Mouse (Mus musculus) right cerebral cortex, adult 2 months (tissue): Measurements from ENCODE around the gene Agbl4.

Experiments
- DNase-seq, 2 experiments: peaks; one replicate each; pipeline ENCODE4 v3.0.0; 2021 to 2022; ENCODE audit warnings: low spot score in 2 of 2

The Agbl4 gene

DNA sequence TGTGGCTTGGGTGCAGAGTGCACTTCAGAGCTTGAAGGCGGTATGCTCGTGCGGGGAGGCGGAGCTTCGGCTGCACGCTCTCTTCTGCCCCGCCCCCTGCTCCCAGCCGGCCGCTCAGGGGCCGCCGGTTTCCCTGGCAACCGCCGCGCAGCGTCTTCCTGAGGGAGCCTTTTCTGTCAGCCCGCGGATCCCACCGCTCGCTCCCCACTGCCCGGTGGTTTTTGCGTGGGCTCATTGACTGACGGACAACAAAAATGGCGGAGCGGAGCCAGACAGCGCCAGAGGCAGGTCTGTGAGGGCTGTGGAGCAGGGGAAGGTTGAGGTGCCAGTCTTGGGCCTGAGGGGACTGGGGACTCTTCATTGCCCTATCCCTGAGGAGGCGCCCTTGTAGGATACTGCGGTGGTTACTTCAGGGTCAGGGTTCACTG, at the start of gene Agbl4:
Gene Agbl4, plus strand, starts transcription at position 44 of the 428 bp plus-strand sequence.
- peak; percentile 71 to 80 for DNase-seq

DNA sequence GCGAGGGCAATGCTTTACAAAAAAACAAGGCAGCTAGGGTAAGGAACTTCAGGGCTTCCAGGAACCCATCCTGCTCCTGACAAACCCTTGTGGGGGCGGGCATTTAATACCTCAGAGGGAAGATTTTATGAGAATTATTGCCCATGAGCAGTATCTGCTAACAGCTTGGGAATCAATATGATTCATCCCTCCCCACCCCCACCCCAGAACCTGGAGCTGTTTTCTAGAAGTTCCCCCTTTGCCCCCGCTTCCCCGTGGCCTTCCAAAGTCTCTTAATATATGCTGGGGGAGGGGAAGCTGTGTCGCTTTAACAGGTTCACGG, 46.6 kb upstream of the Agbl4 start:
- no peak for DNase-seq

DNA sequence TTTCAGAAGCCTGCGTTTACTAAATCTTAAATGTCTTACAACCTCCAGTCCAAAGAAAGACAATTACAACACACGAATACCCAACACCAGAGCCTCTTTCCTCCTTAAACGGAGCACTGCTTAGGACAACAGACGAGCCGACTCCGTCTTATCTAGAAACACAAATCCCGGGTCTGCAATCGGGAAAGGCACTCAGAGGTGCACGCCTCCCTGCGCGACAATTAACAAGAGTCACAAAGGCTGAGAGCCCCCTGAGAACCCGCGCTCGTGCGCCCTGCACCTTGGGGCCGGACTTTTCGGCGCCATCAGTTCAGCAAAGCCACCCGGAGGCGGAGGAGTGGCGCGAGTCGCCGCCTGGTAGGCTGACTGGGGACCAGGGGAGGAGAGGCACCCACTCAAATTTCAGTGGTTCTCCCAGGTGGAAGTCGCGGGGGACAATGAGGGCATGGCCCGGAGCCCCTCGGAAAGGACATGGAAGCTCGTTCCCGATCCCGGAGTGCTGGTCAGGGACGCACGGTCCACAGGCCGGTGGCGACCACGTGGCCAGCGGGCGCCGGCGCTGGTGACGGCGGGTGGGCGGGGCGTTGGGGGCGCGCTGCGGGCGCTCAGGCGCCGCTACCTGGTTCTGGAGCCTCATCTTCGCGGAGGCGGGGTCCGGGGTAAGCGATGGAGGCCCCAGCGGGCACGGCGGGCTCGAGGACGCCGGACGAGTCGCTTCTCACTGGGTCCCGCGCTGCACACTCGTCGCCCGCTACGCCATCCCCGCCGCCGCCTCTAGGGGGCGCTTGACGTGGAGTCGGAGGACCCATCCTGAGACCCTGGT, 46.1 kb upstream of the Agbl4 start, which contains the start of gene Elavl4:
Gene Elavl4, minus strand, starts transcription at position 732 of the 823 bp plus-strand sequence.
- peak; percentile 78 to 79 for DNase-seq

DNA sequence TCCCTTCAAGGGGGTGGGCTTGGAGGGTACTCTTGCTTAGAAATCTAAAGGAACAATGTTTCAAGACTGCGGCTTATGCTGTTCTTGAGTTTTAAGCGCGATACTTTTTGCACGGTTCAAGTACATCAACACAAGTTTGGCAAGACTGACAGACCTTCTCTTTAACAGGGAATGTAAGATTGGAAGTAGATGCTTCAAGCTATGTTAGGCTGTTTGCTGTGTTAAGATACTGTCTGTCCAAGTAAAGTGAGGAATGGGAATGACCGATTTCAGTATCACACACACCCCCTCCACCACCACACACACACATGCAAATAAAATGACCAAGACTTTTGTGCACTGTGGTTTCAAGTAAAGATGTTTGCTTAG, 45.5 kb upstream of the Agbl4 start:
- DNase-seq: no peak

DNA sequence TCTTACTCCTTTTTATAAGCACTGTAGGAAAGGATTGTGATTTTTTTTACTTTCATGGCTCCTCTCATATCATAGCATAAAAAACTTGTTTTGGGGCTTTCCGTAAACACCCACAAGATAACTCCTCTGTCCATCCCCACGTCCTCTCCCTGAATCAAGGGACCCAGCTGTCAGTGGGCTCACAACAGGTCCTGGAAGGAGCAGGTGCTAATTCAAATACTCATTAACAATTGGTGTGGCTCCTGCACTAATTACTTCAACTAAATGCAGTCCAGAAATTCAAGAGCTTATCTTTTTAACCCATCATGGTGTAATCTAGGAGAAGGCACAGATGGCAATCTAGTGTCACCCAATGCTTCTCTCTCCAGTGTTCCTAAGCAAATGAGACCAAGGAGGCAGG, 36.9 kb upstream of the Agbl4 start:
- no peak for DNase-seq

DNA sequence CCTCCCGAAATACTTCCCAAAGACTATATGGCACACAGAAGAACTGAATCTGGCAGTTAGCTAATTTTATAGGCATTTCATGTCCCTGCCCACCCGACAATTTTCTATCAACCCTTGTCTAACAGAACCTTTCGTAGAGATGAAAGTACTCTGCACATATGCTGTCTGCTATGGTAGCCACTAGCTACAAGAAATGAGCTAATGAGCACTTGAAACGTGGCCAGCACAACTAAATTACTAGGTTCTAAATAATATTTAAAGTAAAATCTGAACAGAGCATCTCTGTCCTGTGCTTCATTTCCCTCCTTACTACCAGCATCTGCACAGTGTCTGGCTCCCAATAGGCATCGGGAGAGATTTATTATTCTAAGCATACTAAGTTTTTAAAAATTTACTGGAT, 1.2 kb upstream of the Agbl4 start:
- DNase-seq: no peak

DNA sequence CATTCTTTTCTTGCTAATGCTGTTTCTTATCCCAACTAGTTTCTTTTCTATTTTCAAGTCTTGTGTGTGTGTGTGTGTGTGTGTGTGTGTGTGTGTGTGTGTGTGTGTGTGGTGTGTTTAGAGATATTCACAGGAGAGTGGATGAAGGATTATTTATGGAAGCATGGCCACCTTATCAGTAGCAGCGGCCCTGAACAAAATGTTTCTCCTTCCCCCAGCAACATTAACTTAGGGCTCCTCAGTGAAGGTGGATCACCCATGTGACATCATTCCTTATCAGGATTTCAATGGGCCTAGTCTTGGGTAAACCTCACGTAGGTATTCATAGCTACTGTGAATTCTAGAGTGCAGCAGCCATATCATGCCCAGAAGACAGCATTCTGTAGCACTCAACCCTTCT, 22.8 kb downstream of the Agbl4 start:
- DNase-seq: no peak

DNA sequence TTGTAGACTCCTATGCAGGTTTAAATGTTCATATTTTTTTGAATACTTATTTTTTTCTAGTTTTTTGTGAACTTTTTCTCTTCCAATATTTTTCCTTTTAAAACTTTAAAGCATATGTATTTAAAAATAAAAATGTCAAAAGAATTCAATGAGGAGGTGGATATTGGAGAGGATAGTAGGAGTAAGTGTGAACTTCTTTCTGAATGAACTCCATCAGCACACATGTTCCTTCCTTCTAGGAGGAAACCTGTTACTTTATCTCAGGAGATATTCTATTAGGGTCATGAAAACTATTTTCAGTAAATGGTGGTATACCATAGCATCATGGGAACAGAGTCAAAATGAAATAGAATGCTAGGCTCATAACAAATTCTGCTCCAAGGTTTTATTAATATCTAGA, 30.2 kb downstream of the Agbl4 start:
- DNase-seq: no peak

DNA sequence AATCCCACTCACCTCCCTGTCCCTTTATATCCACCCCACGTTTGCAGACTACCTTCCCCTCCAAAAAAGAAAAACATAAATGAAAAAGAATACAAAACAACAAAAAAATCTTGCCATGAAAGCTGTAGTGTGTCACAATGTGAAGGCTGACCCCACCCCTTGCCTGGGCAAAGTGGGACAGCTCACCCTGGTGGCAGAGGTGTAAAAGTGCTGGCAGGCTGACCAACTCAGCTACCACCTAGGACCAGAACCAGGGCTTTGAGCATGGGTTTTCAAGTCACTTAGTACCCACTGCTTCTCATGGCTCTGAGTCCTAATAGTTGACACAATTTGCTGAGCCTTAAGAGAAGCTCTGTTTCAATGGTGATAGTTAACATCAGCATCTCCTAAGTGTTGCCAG, 96.9 kb downstream of the Agbl4 start:
- peak in 1 of 2 experiments; percentile 2 for DNase-seq

DNA sequence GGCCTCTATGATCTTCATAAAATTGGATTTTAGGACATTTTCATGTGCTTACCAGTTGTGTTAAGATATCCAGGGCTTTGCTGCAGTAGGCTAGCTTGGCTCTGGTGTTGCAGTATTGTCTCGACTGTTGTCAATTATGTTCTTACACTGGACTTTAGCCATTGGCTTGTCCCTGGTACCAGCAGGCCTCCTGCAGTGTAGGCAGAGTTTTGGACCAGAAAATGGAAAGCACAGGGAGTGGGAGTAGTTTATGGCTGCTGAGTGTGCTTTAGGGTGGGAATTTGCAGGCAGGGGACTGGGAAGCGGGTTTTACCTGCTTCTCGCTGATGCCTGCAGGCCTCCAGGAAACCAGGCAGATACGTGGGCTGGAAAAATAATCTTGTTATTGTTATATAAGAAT, 132.3 kb downstream of the Agbl4 start:
- peak; percentile 9 to 23 for DNase-seq

DNA sequence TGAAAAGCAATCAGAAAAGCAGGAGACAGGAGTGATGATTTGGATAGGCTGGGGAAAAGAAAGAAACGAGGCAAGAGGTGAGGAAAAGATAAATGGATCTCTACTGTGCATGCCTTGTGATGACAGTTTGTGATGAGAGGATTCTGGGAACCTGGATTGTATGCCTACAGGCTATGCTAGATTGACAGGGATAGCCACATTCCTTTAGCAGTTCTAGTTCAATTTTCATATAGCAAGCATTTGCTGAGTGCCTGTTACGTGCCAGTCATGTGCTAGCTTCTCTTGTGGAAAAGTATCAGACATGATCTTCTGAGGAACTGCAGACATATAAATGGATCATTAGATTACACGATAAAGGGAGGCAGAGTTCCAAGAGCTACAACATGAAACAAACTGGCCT, 151.8 kb downstream of the Agbl4 start:
- no peak for DNase-seq

DNA sequence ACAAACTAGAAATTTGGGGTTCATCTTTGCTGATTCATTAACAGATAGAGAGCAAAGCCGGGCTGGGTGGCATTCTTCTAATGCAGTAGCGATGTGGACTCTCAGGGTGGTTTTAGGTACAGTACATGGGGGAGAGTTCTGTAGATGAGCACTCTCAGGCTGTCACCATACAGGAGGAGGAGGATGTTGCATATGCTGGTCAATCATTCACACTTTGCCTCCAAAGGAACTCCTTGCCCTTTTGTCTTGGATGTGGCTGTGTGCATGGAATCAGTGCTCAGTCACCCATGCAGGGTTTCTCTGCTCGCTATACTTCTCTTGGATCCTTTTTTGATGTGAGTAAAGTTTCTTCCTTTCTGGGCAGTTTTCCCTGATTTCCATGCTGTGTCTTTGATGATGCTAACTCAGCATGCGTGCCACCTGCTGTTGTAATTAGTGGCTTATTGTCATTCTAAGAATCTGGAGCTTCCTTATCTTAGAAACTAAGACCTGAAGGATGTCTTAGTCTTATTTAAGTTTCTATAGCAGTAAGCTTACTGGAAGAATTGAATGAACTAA, 200.3 kb downstream of the Agbl4 start:
- no peak for DNase-seq

DNA sequence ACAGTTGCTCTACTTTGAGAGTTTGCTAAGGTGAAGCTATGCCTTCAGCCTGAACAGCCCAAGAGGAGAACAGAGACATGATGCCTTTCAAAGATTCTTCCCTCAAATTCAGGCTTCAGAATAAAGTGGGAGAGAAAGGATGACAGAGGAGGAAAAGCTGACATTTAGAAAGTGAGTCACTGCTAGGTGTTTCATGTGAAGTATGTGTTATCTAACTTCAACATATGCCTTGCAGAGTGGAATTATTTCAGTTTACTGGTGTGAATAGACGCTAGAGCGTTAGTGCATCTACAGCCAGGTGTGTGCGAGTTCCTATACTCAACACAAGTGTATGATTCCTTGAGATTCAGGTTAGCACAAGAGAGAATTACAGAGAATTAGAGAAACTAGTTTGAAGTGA, 244.0 kb downstream of the Agbl4 start:
- DNase-seq: no peak

DNA sequence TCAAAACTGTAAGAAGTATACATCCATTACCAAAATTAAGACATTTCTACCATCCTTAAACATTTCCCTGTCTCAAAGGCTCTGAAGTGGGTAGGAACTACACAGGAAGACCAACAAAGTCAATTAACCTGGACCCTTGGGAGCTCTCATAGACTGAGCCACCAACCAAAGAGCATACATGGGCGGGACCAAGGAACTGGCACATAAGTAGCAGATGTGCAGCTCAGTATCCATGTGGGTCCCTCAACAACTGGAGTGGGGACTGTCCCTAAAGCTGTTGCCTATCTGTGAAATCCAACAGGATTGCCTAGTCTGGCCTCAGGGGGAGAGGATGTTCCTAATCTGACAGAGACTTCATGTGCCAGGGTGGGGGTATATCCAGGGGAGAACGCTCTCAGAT, 265.5 kb downstream of the Agbl4 start:
- no peak for DNase-seq

DNA sequence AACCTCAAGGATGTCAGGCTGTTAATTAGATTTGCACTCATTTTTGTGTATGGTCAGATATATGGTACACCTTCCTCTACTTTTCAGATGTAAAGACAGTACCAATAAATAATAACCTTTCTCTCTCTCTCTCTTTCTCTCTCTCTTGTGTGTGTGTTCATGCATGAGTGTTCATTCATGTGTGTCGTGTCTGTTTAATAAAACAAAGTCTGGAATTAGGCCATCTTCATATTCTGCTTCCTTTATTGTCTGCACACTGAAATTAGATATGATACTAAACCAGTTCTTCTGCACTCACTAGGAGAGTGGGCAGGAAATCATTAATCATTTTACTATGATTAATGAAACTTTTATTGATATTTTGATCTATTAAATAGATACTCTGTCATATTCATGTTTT, 276.7 kb downstream of the Agbl4 start:
- DNase-seq: no peak

DNA sequence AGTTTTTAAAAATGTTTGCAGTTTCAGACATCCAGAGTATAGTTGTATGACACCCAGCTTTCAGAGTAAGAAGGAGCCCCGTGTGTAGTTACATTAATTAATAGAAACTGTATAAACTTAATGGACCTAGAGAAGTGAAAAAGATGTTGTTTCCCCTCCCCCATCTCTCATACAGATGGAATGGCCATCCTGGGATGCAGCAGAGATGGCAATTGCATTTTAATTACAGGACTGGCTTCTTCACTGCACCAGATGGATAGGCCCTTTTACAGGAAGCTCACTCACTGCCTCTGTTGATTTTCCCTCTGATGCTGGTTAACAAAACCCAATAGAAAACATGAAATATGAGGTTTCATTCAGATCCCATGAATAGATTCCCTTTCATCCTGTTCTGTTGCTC, 337.7 kb downstream of the Agbl4 start:
- no peak for DNase-seq

DNA sequence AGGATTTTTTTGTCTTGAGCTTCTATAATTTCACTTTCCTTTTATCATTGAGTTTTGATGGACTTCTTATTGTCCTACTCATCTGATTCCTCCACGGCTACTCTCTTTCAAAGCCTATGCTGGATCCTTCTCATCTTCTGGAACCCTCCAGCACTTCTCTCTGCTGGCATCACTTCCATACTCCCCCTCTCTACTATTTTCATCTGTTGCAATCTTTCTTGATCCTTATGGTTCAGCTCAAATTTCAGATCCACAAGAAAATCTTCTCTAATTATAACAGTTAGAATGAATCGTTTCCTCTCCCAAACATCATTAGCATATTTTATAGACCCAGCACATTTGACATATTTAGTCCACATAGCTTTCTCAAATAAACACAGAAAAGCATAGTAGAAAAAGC, 360.5 kb downstream of the Agbl4 start:
- DNase-seq: peak; percentile 28 to 29

DNA sequence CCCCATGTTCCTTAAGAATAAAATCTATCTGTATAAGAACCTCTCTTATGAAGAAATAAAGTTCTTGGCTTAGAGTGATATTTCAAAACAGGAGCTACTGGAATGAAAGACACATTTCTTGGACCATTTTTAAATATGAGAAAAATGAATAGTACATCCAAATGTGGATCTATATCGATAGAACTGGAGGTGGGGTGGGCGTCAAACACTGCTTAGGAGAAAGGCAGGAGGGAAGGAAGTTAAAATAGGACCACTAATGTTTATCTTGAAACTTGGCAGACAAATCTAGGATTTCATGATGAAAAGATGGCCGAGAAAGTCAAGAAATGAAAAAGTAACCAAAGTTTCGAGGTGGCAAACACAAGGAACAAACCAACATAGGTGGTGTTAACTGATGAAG, 391.1 kb downstream of the Agbl4 start:
- peak; percentile 8 to 16 for DNase-seq

DNA sequence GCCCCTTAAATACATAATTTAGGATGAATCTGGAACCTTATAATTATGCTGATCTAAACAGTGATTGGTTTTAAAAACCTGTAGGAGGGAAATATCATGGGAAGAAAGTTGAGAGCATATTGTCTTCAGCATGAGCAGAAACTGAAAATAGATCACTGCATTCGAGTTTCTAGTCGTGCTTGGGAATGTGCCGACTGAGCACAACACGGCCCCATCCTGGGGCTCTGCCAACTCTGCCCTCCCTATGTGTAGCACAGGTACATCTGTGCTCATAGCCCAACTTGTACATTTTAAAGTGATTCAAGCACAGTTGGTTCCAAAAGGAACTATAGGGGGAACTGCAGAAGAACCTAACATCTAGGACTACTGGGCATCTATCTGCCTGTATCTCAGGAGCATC, 402.4 kb downstream of the Agbl4 start:
- DNase-seq: peak; percentile 58 to 71

DNA sequence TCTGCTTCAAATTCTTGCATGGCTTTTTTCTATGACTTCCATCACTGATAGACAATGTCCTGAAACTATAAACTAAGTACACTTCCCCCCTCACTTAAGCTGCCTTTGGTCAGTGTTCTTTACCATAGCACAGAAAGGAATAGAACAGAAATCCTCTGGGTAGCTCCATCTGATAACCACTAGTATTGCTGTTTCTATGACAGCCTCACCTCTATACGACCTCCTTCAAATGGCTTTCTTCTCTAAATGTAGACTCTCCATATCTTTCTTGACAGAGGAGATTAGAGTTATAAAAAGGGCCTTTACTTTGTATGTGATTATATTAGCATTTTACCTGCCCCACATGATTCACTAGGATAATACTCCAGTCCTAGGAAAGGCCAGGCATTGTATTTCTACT, 413.5 kb downstream of the Agbl4 start:
- no peak for DNase-seq

DNA sequence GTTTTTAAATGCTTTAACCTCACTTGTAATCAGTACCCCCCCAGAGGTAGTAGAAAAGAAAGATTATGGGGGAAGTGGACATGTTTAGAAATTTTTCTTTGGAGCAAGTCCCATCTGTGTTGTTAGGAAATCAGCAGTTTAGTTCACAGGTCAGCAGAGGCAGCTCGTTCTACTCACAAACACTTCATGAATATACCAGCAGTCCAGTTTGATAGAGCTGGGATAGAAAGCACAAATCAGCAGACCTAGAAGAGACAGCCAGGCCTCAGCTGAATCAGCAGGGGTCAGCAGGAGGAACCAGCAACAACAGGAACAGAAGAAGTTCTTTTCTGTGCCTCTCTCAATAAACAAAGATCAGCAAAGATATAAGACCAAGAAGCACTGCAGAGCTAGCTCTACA, 435.3 kb downstream of the Agbl4 start:
- no peak for DNase-seq

DNA sequence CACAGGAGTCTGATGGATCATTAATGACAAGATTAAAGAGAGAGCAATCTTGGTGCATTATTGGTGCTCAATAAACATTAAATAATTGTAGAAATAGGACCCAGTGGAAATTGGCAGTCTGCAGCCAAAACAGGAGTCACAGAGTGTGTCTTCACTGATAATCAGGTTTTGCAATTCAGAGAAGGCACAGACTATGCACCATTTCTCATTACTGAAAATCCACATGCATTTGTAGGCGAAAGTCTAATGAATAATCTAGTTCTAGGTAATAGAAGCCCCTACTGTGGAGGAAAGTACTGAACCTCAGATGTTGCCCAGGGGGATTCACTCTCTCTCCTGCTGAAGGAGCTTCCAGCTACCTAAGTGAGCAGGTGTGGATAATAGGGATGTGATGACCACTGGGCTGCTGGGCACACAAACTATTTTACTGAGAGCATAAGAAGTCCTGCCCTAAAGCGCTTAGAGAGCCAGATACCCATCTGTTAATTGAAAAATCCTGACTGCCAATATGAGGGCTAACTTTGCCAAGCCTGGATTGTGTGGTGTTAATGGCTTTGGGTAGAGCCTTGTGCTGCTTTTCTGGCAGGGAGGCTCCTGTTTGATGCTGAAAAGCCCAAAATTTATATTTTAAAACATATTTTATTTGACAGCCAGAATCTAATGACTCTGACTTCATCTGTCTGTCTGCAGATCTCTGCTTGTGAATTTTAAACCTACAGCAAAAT, 482.4 kb downstream of the Agbl4 start:
- no peak for DNase-seq

DNA sequence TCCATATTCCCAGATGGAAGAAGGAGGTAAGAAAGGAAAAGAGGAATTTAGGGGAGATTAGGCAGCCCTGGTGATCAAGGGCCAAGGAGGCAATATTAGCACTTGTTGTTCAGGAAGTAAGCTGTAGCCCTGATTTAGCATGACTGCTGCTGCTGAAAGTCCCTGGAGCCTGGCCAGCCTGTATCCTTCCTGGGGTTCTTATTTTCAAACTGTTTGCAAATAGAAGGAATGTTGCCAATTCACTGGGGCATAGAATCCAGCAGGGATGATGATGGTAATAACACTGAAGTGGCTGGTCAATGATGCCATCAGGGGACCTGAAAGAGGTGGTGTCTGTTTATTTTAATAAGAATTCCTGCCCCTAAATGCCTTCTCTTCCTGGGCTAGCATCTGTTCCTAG, 518.6 kb downstream of the Agbl4 start:
- peak; percentile 44 to 55 for DNase-seq
